Mouse (Mus musculus): ENCODE data around the gene Tram2.

GRCm38 (mm10) chr1:20951300-20951763 is 127.7 kb downstream of the Tram2 start, which contains the start of gene Efhc1:
- TF ChIP-seq CTCF (IDR thresholded peaks at IDR 0.05) (peak; percentile 21; the same call in 1 of the 2 replicates), POLR2A (IDR thresholded peaks at IDR 0.05; ENCODE audit: insufficient read depth, low read depth, low read length) (peak; percentile 44; the same call in 1 of the 2 replicates), EP300 (IDR thresholded peaks at IDR 0.05; ENCODE audit: insufficient read depth, low read depth, low read length) (no peak)
